Mouse (Mus musculus) heart, embryonic 11.5 days (tissue): Measurements from ENCODE around the gene Olfr739. TPM values are rescaled to one million over a fixed set of nuclear protein-coding genes. Genes with fewer than 3 reads are reported as not detected.

Experiments
- ATAC-seq: fragments of 200-750 bp; cut with Nextera tagmentation; replicated peaks from 2 replicates; pipeline ENCODE4 v1.8.0; 2017; ENCODE audit warnings: moderate library complexity; ENCODE audit not compliant: insufficient number of reproducible peaks, low FRiP score, low TSS enrichment
- H3K27ac ChIP-seq: fragments of 300-500 bp; sonication (generic); 2 replicates; pipeline ENCODE4 v1.5.1; 2014; ENCODE audit warnings: mild to moderate bottlenecking, low read depth, low read length
- H3K27me3 ChIP-seq: fragments of 300-500 bp; sonication (generic); 2 replicates; pipeline ENCODE4 v1.6.1; 2014; ENCODE audit warnings: mild to moderate bottlenecking, low read length, mixed read lengths; ENCODE audit not compliant: control insufficient read depth, insufficient read depth
- H3K36me3 ChIP-seq: fragments of 300-500 bp; sonication (generic); 2 replicates; pipeline ENCODE4 v1.6.1; 2014; ENCODE audit warnings: mild to moderate bottlenecking, low read length, moderate library complexity, mixed read lengths; ENCODE audit not compliant: control insufficient read depth, insufficient read depth
- H3K4me1 ChIP-seq: fragments of 300-500 bp; sonication (generic); 2 replicates; pipeline ENCODE4 v1.6.1; 2014; ENCODE audit warnings: low read length; ENCODE audit not compliant: control insufficient read depth, insufficient read depth
- H3K4me2 ChIP-seq: fragments of 300-500 bp; sonication (generic); 2 replicates; pipeline ENCODE4 v1.6.1; 2014; ENCODE audit warnings: mild to moderate bottlenecking, moderate library complexity
- H3K4me3 ChIP-seq: fragments of 300-500 bp; sonication (generic); 2 replicates; pipeline ENCODE4 v1.5.1; 2014; ENCODE audit warnings: low read depth, low read length
- H3K9ac ChIP-seq: fragments of 300-500 bp; sonication (generic); 2 replicates; pipeline ENCODE4 v1.6.1; 2014; ENCODE audit warnings: mild to moderate bottlenecking, low read depth, low read length, moderate library complexity
- H3K9me3 ChIP-seq: fragments of 300-500 bp; sonication (generic); replicated peaks from 2 replicates; pipeline ENCODE4 v1.6.1; 2016; ENCODE audit warnings: low read length; ENCODE audit not compliant: control insufficient read depth
- WGBS: fragments of 180-500 bp; shearing (Covaris S2); extraction: QIAGEN DNeasy Blood & Tissue Kit; methylation state at CpG from one replicate; pipeline ENCODE4 v1.1.7; 2014; ENCODE audit not compliant: insufficient replicate concordance; 5-methylcytosine and 5-hydroxymethylcytosine counted together
- polyA plus RNA-seq: library from polyadenylated mRNA; unstranded; fragments of >200 nt; fragmentation: Nextera tagmentation; extraction: Ambion mirVana; gene quantifications from 2 replicates; pipeline ENCODE4 v1.2.1, GENCODE M21; 2014

Olfr739 gene
- not detected in 2 replicates for polyA plus RNA-seq

- Histone ChIP-seq H3K9me3 (no peaks in the 10 kb centered on the region), H3K9ac (no peak within 1 kb of the TSS)
- WGBS, result 73% methylated on average over 2 of the region's 2 CpGs
Measured at GRCm38 (mm10) chr14:50418326-50418725, at the start of gene Olfr739. Gene Olfr739, plus strand, starts transcription at chr14:50418626.

GRCm38 (mm10) chr14:50380863-50381262 is 37.6 kb upstream of the Olfr739 start, which contains the start of gene Olfr736:
Gene Olfr736, plus strand, starts transcription at chr14:50381163.
- Histone ChIP-seq H3K27me3 (no peaks in the 10 kb centered on the region), H3K27ac (no peak within 1 kb of the TSS), H3K4me3 (no peak within 1 kb of the TSS), H3K4me1 (no peaks in the 10 kb centered on the region), H3K9ac (no peak within 1 kb of the TSS), H3K36me3 (no peaks in the 10 kb centered on the region), H3K9me3 (no peaks in the 10 kb centered on the region), H3K4me2 (no peak within 1 kb of the TSS)
- 80% methylated on average over 2 of the region's 2 CpGs for WGBS
- no peak for ATAC-seq

More at GRCm38 (mm10) chr14:50418326-50418725, at the start of gene Olfr739:
- Histone ChIP-seq H3K4me3 (no peak within 1 kb of the TSS), H3K4me2 (no peak within 1 kb of the TSS), H3K27ac (no peak within 1 kb of the TSS), H3K27me3 (no peaks in the 10 kb centered on the region), H3K36me3 (no peaks in the 10 kb centered on the region), H3K4me1 (no peaks in the 10 kb centered on the region)
- ATAC-seq, result no peak

- H3K4me3 ChIP-seq, result no peak within 1 kb of the TSS
- no peaks in the 10 kb centered on the region for H3K9me3 ChIP-seq
- no peak within 1 kb of the TSS for H3K9ac ChIP-seq
- no peaks in the 10 kb centered on the region for H3K36me3 ChIP-seq
- no peak within 1 kb of the TSS for H3K4me2 ChIP-seq
- no peak for ATAC-seq
- no peaks in the 10 kb centered on the region for H3K4me1 ChIP-seq
- no peaks in the 10 kb centered on the region for H3K27me3 ChIP-seq
- H3K27ac ChIP-seq, result no peak within 1 kb of the TSS
- 69% methylated on average over 1 of the region's 1 CpGs for WGBS
Measured at GRCm38 (mm10) chr14:50407268-50407667, 11.2 kb upstream of the Olfr739 start, which contains the start of gene Olfr738. Gene Olfr738, plus strand, starts transcription at chr14:50407568.

GRCm38 (mm10) chr14:50445245-50445644 is 26.8 kb downstream of the Olfr739 start, which contains the start of gene Olfr740:
Gene Olfr740, plus strand, starts transcription at chr14:50445545.
- Histone ChIP-seq H3K4me2 (no peak within 1 kb of the TSS), H3K36me3 (no peaks in the 10 kb centered on the region), H3K9ac (no peak within 1 kb of the TSS), H3K4me3 (no peak within 1 kb of the TSS), H3K27ac (no peak within 1 kb of the TSS), H3K4me1 (no peaks in the 10 kb centered on the region), H3K27me3 (no peaks in the 10 kb centered on the region), H3K9me3 (no peaks in the 10 kb centered on the region)
- ATAC-seq, result no peak
- 76% methylated on average over 3 of the region's 3 CpGs for WGBS

- no peak within 1 kb of the TSS for H3K4me2 ChIP-seq
- no peaks in the 10 kb centered on the region for H3K36me3 ChIP-seq
- no peaks in the 10 kb centered on the region for H3K9me3 ChIP-seq
- 59% methylated on average over 2 of the region's 2 CpGs for WGBS
- H3K27ac ChIP-seq, result no peak within 1 kb of the TSS
- H3K4me3 ChIP-seq, result no peak within 1 kb of the TSS
- no peak within 1 kb of the TSS for H3K9ac ChIP-seq
- ATAC-seq, result no peak
- no peaks in the 10 kb centered on the region for H3K4me1 ChIP-seq
- H3K27me3 ChIP-seq, result no peaks in the 10 kb centered on the region
Measured at GRCm38 (mm10) chr14:50472438-50472837, 54.0 kb downstream of the Olfr739 start, which contains the start of gene Olfr741. Gene Olfr741, plus strand, starts transcription at chr14:50472738.

Other genes with a start within 250 kb of the Olfr739 start
- gene Olfr730, start 230.4 kb upstream of the Olfr739 start, polyA plus RNA-seq, result not detected in 2 replicates
- gene Olfr731, start 176.8 kb upstream of the Olfr739 start, polyA plus RNA-seq, result not detected in 2 replicates
- gene Olfr732, start 134.4 kb upstream of the Olfr739 start, polyA plus RNA-seq, result not detected in 2 replicates
- not detected in 2 replicates for gene Olfr733, start 117.1 kb upstream of the Olfr739 start, polyA plus RNA-seq
- gene Olfr734, start 91.9 kb upstream of the Olfr739 start, polyA plus RNA-seq, result not detected in 2 replicates
- not detected in 2 replicates for gene Olfr735, start 69.8 kb upstream of the Olfr739 start, polyA plus RNA-seq
- not detected in 2 replicates for gene Tlr11, start 60.7 kb upstream of the Olfr739 start, polyA plus RNA-seq
- gene Olfr736, start 37.5 kb upstream of the Olfr739 start, polyA plus RNA-seq, result not detected in 2 replicates
- gene Olfr738, start 11.1 kb upstream of the Olfr739 start, polyA plus RNA-seq, result not detected in 2 replicates
- not detected in 2 replicates for gene Olfr740, start 26.9 kb downstream of the Olfr739 start, polyA plus RNA-seq
- gene Olfr741, start 54.1 kb downstream of the Olfr739 start, polyA plus RNA-seq, result not detected in 2 replicates
- not detected in 2 replicates for gene Olfr742, start 85.0 kb downstream of the Olfr739 start, polyA plus RNA-seq
- not detected in 2 replicates for gene Olfr743, start 103.2 kb downstream of the Olfr739 start, polyA plus RNA-seq
- gene Olfr744, start 196.3 kb downstream of the Olfr739 start, polyA plus RNA-seq, result not detected in 2 replicates
- not detected in 2 replicates for gene Olfr745, start 220.8 kb downstream of the Olfr739 start, polyA plus RNA-seq
- gene Olfr746, start 228.5 kb downstream of the Olfr739 start, polyA plus RNA-seq, result not detected in 2 replicates